Mouse (Mus musculus) neural tube, embryonic 13.5 days (tissue): ENCODE results near the gene Clcn7. TPM values are rescaled to one million over a fixed set of nuclear protein-coding genes. Genes with fewer than 3 reads are reported as not detected.

Source experiments
- ATAC-seq: fragments of 200-750 bp; cut with Nextera tagmentation; 2 replicates; pipeline ENCODE4 v1.8.0; 2017; ENCODE audit warnings: low read depth, mild to moderate bottlenecking, moderate TSS enrichment, moderate library complexity
- H3K27ac ChIP-seq: fragments of 300-500 bp; sonication (generic); replicated peaks from 2 replicates; pipeline ENCODE4 v1.5.1; 2015; ENCODE audit warnings: moderate library complexity, mild to moderate bottlenecking, inconsistent platforms
- H3K27me3 ChIP-seq: fragments of 300-500 bp; sonication (generic); 2 replicates; pipeline ENCODE4 v1.6.1; 2015; ENCODE audit warnings: mild to moderate bottlenecking, inconsistent platforms
- H3K36me3 ChIP-seq: fragments of 300-500 bp; sonication (generic); 2 replicates; pipeline ENCODE4 v1.6.1; 2015; ENCODE audit warnings: mild to moderate bottlenecking, inconsistent platforms
- H3K4me1 ChIP-seq: fragments of 300-500 bp; sonication (generic); replicated peaks from 2 replicates; pipeline ENCODE4 v1.6.1; 2015; ENCODE audit warnings: inconsistent platforms
- H3K4me2 ChIP-seq: fragments of 300-500 bp; sonication (generic); 2 replicates; pipeline ENCODE4 v1.6.1; 2015; ENCODE audit warnings: inconsistent platforms, mild to moderate bottlenecking, moderate library complexity
- H3K4me3 ChIP-seq: fragments of 300-500 bp; sonication (generic); 2 replicates; pipeline ENCODE4 v1.5.1; 2015; ENCODE audit warnings: mild to moderate bottlenecking, inconsistent platforms
- H3K9ac ChIP-seq: fragments of 300-500 bp; sonication (generic); 2 replicates; pipeline ENCODE4 v1.6.1; 2015; ENCODE audit warnings: moderate library complexity, mild to moderate bottlenecking, inconsistent platforms
- H3K9me3 ChIP-seq: fragments of 300-500 bp; sonication (generic); 2 replicates; pipeline ENCODE4 v1.6.1; 2016; ENCODE audit warnings: inconsistent platforms
- WGBS: fragments of 180-500 bp; shearing (Covaris S2); methylation state at CpG from one replicate; pipeline ENCODE4 v1.1.7; 2015; 5-methylcytosine and 5-hydroxymethylcytosine counted together
- polyA plus RNA-seq: library from polyadenylated mRNA; unstranded; fragments of >200 nt; fragmentation: Nextera tagmentation; extraction: Ambion mirVana; gene quantifications from 2 replicates; pipeline ENCODE4 v1.2.1, GENCODE M21; 2015

The Clcn7 gene
- polyA plus RNA-seq, 1 experiment from 2014 or later: 23.7 TPM

DNA sequence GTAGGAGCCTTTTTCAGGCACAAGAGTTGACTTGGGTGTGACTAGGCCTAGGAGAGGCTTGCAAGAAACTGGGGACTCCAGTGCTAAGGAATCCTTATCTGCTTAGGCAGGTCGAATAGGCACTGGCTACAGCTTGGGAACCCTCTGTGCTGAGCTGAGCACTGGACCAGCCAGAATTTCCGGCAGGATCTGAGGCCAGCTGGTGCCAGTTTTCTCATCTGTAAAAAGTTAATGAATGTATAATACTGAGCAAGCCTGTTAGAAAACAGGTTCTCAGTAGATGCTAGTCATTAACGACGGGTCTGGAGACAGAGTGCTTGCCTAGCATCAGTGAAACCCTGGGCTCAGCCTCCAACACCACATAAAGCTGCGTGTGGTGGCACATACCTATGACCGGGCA is 2.4 kb downstream of the Clcn7 start:
- H3K4me2 ChIP-seq: no peak overlapping the region
- no peak overlapping the region for H3K27ac ChIP-seq
- H3K36me3 ChIP-seq: peaks cover 14% of the 10 kb centered on the region; the same call in 1 of the 2 replicates
- peak overlapping the region; percentile 8; the same call in 1 of the 2 replicates for H3K9ac ChIP-seq
- H3K27me3 ChIP-seq: no peaks in the 10 kb centered on the region
- H3K9me3 ChIP-seq: no peaks in the 10 kb centered on the region
- H3K4me1 ChIP-seq: peaks cover 25% of the 10 kb centered on the region
- no peak overlapping the region for H3K4me3 ChIP-seq
- no peak for ATAC-seq
- WGBS: 93% methylated on average over 6 of the region's 6 CpGs

- WGBS: 92% methylated on average over 1 of the region's 1 CpGs
- no peak overlapping the region for H3K4me2 ChIP-seq
- H3K9ac ChIP-seq: no peak overlapping the region
Observed at GRCm38 (mm10) chr17:25138803-25139202, 5.6 kb downstream of the Clcn7 start.

GRCm38 (mm10) chr17:25139960-25140359 is 6.8 kb downstream of the Clcn7 start:
- Histone ChIP-seq H3K4me1 (peaks cover 9% of the 10 kb centered on the region), H3K9me3 (no peaks in the 10 kb centered on the region), H3K9ac (no peak overlapping the region), H3K4me3 (no peak overlapping the region), H3K27ac (no peak overlapping the region), H3K27me3 (no peaks in the 10 kb centered on the region), H3K36me3 (peaks cover 19% of the 10 kb centered on the region; the same call in 1 of the 2 replicates), H3K4me2 (no peak overlapping the region)
- 69% methylated on average over 4 of the region's 4 CpGs for WGBS
- no peak for ATAC-seq

More at GRCm38 (mm10) chr17:25138803-25139202, 5.6 kb downstream of the Clcn7 start:
- Histone ChIP-seq H3K4me1 (peaks cover 20% of the 10 kb centered on the region), H3K36me3 (peaks cover 14% of the 10 kb centered on the region; the same call in 1 of the 2 replicates), H3K9me3 (no peaks in the 10 kb centered on the region), H3K27me3 (no peaks in the 10 kb centered on the region), H3K27ac (no peak overlapping the region), H3K4me3 (no peak overlapping the region)
- no peak for ATAC-seq

GRCm38 (mm10) chr17:25162161-25162560 is 29.0 kb downstream of the Clcn7 start, which contains the start of gene Ccdc154:
TSS of gene Ccdc154 (plus strand) at chr17:25162461.
- 88% methylated on average over 1 of the region's 1 CpGs for WGBS
- Histone ChIP-seq H3K4me1 (no peaks in the 10 kb centered on the region), H3K9ac (peak within 1 kb of the TSS; percentile 3; the same call in 1 of the 2 replicates), H3K27me3 (no peaks in the 10 kb centered on the region), H3K27ac (no peak within 1 kb of the TSS), H3K4me2 (no peak within 1 kb of the TSS), H3K36me3 (peaks cover 49% of the 10 kb centered on the region), H3K4me3 (no peak within 1 kb of the TSS), H3K9me3 (no peaks in the 10 kb centered on the region)
- no peak for ATAC-seq

- ATAC-seq: no peak
- H3K27me3 ChIP-seq: no peaks in the 10 kb centered on the region
- no peak overlapping the region for H3K4me2 ChIP-seq
- no peak overlapping the region for H3K27ac ChIP-seq
- peaks cover 38% of the 10 kb centered on the region for H3K36me3 ChIP-seq
- no peaks in the 10 kb centered on the region for H3K9me3 ChIP-seq
- WGBS: 83% methylated on average over 7 of the region's 7 CpGs
- H3K4me1 ChIP-seq: no peaks in the 10 kb centered on the region
- peak overlapping the region; percentile 3; the same call in 1 of the 2 replicates for H3K9ac ChIP-seq
- no peak overlapping the region for H3K4me3 ChIP-seq
Observed at GRCm38 (mm10) chr17:25163387-25163786, 30.2 kb downstream of the Clcn7 start.

GRCm38 (mm10) chr17:25164770-25165169 is 31.6 kb downstream of the Clcn7 start:
- H3K9me3 ChIP-seq: no peaks in the 10 kb centered on the region
- 89% methylated on average over 3 of the region's 3 CpGs for WGBS
- no peak overlapping the region for H3K9ac ChIP-seq
- H3K27ac ChIP-seq: no peak overlapping the region
- H3K4me3 ChIP-seq: no peak overlapping the region
- no peaks in the 10 kb centered on the region for H3K4me1 ChIP-seq
- ATAC-seq: no peak
- H3K27me3 ChIP-seq: no peaks in the 10 kb centered on the region
- H3K4me2 ChIP-seq: no peak overlapping the region
- H3K36me3 ChIP-seq: peaks cover 26% of the 10 kb centered on the region

GRCm38 (mm10) chr17:25165970-25166671 is 32.9 kb downstream of the Clcn7 start:
- ATAC-seq: no peak
- WGBS: 68% methylated on average over 6 of the region's 6 CpGs
- no peak overlapping the region for H3K27ac ChIP-seq
- H3K9ac ChIP-seq: no peak overlapping the region
- H3K27me3 ChIP-seq: no peaks in the 10 kb centered on the region
- no peaks in the 10 kb centered on the region for H3K4me1 ChIP-seq
- no peaks in the 10 kb centered on the region for H3K9me3 ChIP-seq
- no peak overlapping the region for H3K4me2 ChIP-seq
- no peak overlapping the region for H3K4me3 ChIP-seq
- H3K36me3 ChIP-seq: peaks cover 13% of the 10 kb centered on the region

DNA sequence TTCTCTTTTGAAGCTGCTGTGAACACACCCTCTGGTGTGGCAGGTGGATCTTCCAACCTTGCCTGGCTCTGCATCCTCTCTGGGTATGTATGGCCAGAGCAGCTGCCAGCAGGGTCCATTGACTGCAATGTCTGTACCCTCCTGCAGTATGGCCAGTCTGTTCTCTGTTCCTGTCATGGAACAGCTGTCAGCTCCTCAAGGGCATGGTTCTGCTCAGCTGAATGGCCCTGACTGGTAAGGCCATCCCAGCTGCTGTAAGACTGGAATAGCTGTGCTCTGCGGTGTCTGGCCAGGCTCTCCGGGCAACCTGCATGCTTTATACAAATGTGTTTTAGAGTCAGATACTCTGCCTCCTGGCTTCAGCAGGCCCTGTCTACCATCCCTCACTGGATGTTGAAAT is 36.5 kb downstream of the Clcn7 start:
- Histone ChIP-seq H3K4me3 (no peak overlapping the region), H3K27me3 (no peaks in the 10 kb centered on the region), H3K36me3 (no peaks in the 10 kb centered on the region), H3K4me1 (no peaks in the 10 kb centered on the region), H3K27ac (no peak overlapping the region), H3K9me3 (no peaks in the 10 kb centered on the region), H3K4me2 (no peak overlapping the region), H3K9ac (no peak overlapping the region)
- WGBS: 95% methylated on average over 2 of the region's 2 CpGs
- no peak for ATAC-seq

GRCm38 (mm10) chr17:25172558-25172957 is 39.4 kb downstream of the Clcn7 start:
- 98% methylated on average over 3 of the region's 3 CpGs for WGBS
- Histone ChIP-seq H3K4me2 (no peak overlapping the region), H3K36me3 (no peaks in the 10 kb centered on the region), H3K27me3 (no peaks in the 10 kb centered on the region), H3K9ac (no peak overlapping the region), H3K9me3 (no peaks in the 10 kb centered on the region), H3K4me3 (no peak overlapping the region), H3K4me1 (no peaks in the 10 kb centered on the region), H3K27ac (no peak overlapping the region)
- no peak for ATAC-seq

DNA sequence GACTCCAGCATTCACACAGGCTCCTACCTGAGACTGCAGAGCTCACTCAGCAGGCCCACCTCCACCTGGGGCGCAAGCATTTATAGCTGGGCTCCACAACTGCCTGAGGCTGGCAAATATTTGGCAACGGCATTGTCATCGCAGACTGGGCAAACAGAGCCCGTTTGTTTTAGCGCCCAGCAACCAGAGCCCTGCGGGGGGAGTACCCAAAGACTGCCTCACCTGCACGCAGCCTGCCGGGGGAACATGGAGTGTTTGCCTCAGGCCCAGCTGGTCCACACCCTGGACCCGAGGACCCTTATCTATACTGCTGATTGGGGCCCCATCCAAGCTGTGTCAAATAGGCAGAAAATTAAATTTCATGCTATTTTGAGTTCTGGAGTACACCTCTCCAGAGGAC is 42.2 kb downstream of the Clcn7 start, which contains the start of gene Gm38655:
Gene Gm38655, minus strand, starts transcription at position 61 of the 400 bp plus-strand sequence.
- H3K9ac ChIP-seq: no peak within 1 kb of the TSS
- no peaks in the 10 kb centered on the region for H3K36me3 ChIP-seq
- no peak within 1 kb of the TSS for H3K27ac ChIP-seq
- peaks cover 5% of the 10 kb centered on the region; the same call in 1 of the 2 replicates for H3K27me3 ChIP-seq
- H3K4me1 ChIP-seq: no peaks in the 10 kb centered on the region
- H3K4me3 ChIP-seq: no peak within 1 kb of the TSS
- ATAC-seq: no peak
- no peak within 1 kb of the TSS for H3K4me2 ChIP-seq
- 64% methylated on average over 9 of the region's 9 CpGs for WGBS
- no peaks in the 10 kb centered on the region for H3K9me3 ChIP-seq

GRCm38 (mm10) chr17:25183232-25183631 is 50.0 kb downstream of the Clcn7 start:
- H3K4me1 ChIP-seq: peaks cover 31% of the 10 kb centered on the region
- ATAC-seq: no peak
- H3K4me2 ChIP-seq: peak overlapping the region; percentile 98
- 0 out of 2 replicates have a peak overlapping the region, but pooled peaks have one; percentile 92 for H3K27ac ChIP-seq
- peak overlapping the region; percentile 84 for H3K9ac ChIP-seq
- peaks cover 5% of the 10 kb centered on the region; the same call in 1 of the 2 replicates for H3K27me3 ChIP-seq
- H3K36me3 ChIP-seq: 0 out of 2 replicates have a peak, but pooled peaks cover 4% of the 10 kb centered on the region
- H3K4me3 ChIP-seq: peak overlapping the region; percentile 84; the same call in 1 of the 2 replicates
- no peaks in the 10 kb centered on the region for H3K9me3 ChIP-seq

DNA sequence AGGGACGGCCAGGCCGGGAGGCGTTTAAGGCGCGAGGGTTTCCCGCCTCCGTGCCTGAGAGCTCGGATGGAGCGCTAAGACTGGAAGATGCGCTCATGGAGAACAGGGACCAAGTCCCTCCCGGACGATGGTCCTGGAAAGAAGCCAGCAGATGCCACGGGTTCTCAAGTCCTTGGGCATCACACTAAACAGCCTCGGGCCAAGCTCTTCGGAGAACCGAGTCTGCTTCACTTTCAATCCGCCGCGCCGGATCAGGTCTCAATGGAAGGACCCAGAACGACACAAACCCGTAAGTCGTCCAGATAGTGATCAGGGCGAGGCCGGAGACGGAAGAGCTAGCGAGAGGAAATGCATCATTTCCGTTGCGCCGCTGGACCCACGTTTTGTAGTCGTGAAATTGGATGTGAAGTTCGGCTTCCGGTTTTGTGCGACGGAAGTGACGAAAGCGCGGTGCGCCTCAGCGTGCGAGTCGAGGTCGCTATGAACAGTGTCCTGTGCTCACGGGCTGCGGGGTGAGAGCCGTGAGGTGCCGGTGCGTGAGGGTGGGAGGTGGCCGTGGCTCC is 51.0 kb downstream of the Clcn7 start, which contains the start of gene BC003965:
Gene BC003965, plus strand, starts transcription at position 426 of the 563 bp plus-strand sequence.
- Histone ChIP-seq H3K27me3 (no peaks in the 10 kb centered on the region; the same call in 1 of the 2 replicates), H3K9me3 (no peaks in the 10 kb centered on the region), H3K27ac (peak within 1 kb of the TSS; percentile 92), H3K4me2 (peak within 1 kb of the TSS; percentile 98), H3K4me1 (peaks cover 35% of the 10 kb centered on the region), H3K9ac (peak within 1 kb of the TSS; percentile 84), H3K4me3 (peak within 1 kb of the TSS; percentile 84), H3K36me3 (0 out of 2 replicates have a peak, but pooled peaks cover 4% of the 10 kb centered on the region)
- WGBS: under 1% methylated on average over 50 of the region's 50 CpGs
- ATAC-seq: peak; percentile 87
